Comparison of ENCODE assay signal across 23 mouse cellular contexts in genomic region chr14:77662994-77663393, GRCm38 (mm10).
"Had no signal": no experiment of that assay in that cellular context is flagged by ENCODE, and none has a peak within 500 bp of the region (broad histone marks: within the 10 kb centered on the region; RNA-seq: fewer than 3 reads in every experiment).

No protein-coding gene starts in this region.

- H3K9ac ChIP-seq: forebrain, postnatal 0 days; heart, embryonic 13.5 days; heart, embryonic 15.5 days; hindbrain, embryonic 15.5 days; kidney, embryonic 15.5 days; limb, embryonic 13.5 days; limb, embryonic 15.5 days; liver, embryonic 13.5 days had no signal

- DNase-seq: forebrain, postnatal 0 days; gastrocnemius, postnatal 14 days; gastrocnemius, postnatal 36 days; heart, adult 18-20 months; heart, postnatal 14 days; heart, postnatal 36 days; kidney, adult 11 months; kidney, adult 2 months; kidney, adult 9 months; kidney, postnatal 14 days; kidney, postnatal 36 days; layer of hippocampus, adult 9-11 months; layer of hippocampus, postnatal 36 days; left cerebral cortex, postnatal 4 days; liver, embryonic 13.5 days had no signal

- H3K4me2 ChIP-seq: heart, embryonic 13.5 days; heart, embryonic 15.5 days; hindbrain, embryonic 15.5 days; kidney, embryonic 15.5 days; limb, embryonic 13.5 days; limb, embryonic 15.5 days; liver, embryonic 13.5 days had no signal

- H3K27ac ChIP-seq: heart, embryonic 13.5 days; heart, embryonic 15.5 days; hindbrain, postnatal 0 days; kidney, embryonic 15.5 days; kidney, postnatal 0 days; limb, embryonic 13.5 days; limb, embryonic 15.5 days; liver, embryonic 13.5 days had no signal

- H3K9me3 ChIP-seq: heart, embryonic 13.5 days; heart, embryonic 15.5 days; hindbrain, embryonic 15.5 days; kidney, embryonic 15.5 days; limb, embryonic 13.5 days; limb, embryonic 15.5 days; liver, embryonic 13.5 days had no signal

- ATAC-seq: forebrain, postnatal 0 days; hindbrain, postnatal 0 days had no signal

- H3K27me3 ChIP-seq: heart, embryonic 13.5 days; heart, embryonic 15.5 days; hindbrain, embryonic 15.5 days; kidney, embryonic 15.5 days; limb, embryonic 13.5 days; limb, embryonic 15.5 days; liver, embryonic 13.5 days had no signal

- H3K36me3 ChIP-seq: heart, embryonic 13.5 days; heart, embryonic 15.5 days; hindbrain, embryonic 15.5 days; kidney, embryonic 15.5 days; limb, embryonic 13.5 days; limb, embryonic 15.5 days; liver, embryonic 13.5 days had no signal

- H3K4me3 ChIP-seq: heart, embryonic 13.5 days; heart, embryonic 15.5 days; hindbrain, embryonic 15.5 days; kidney, embryonic 15.5 days; limb, embryonic 13.5 days; limb, embryonic 15.5 days; liver, embryonic 13.5 days had no signal

- H3K4me1 ChIP-seq: heart, embryonic 15.5 days; kidney, embryonic 15.5 days; limb, embryonic 13.5 days; limb, embryonic 15.5 days had no signal
